Mouse (Mus musculus): ENCODE measurements around the gene Per2.

Per2 gene

GRCm38 (mm10) chr1:91460069-91460468 is 945 bp upstream of the Per2 start:
- no peak for DNase-seq (ENCODE audit: low read depth in 1 of 2, low spot score in 2 of 2)

GRCm38 (mm10) chr1:91458223-91458861 is 782 bp downstream of the Per2 start:
- DNase-seq (ENCODE audit: low read depth in 1 of 2, low spot score in 2 of 2): peak in 1 of 2 experiments; percentile 11

- no peak for DNase-seq (ENCODE audit: low read depth in 1 of 2, low spot score in 2 of 2)
These were observed 1.4 kb downstream of the Per2 start for GRCm38 (mm10) chr1:91457698-91458097.

- no peak for DNase-seq (ENCODE audit: low read depth in 1 of 2, low spot score in 2 of 2)
These were observed 2.0 kb downstream of the Per2 start for GRCm38 (mm10) chr1:91457116-91457515.

GRCm38 (mm10) chr1:91456301-91456801 is 2.8 kb downstream of the Per2 start:
- DNase-seq (ENCODE audit: low read depth in 1 of 2, low spot score in 2 of 2): peak in 1 of 2 experiments; percentile 43

- DNase-seq (ENCODE audit: low read depth in 1 of 2, low spot score in 2 of 2): no peak
These were observed 3.4 kb downstream of the Per2 start for GRCm38 (mm10) chr1:91455661-91456161.

- no peak for DNase-seq (ENCODE audit: low read depth in 1 of 2, low spot score in 2 of 2)
These were observed 4.2 kb downstream of the Per2 start for GRCm38 (mm10) chr1:91454927-91455326.

- no peak for DNase-seq (ENCODE audit: low read depth in 1 of 2, low spot score in 2 of 2)
These were observed 4.8 kb downstream of the Per2 start for GRCm38 (mm10) chr1:91454366-91454765.

GRCm38 (mm10) chr1:91453932-91454331 is 5.2 kb downstream of the Per2 start:
- no peak for DNase-seq (ENCODE audit: low read depth in 1 of 2, low spot score in 2 of 2)

- no peak for DNase-seq (ENCODE audit: low read depth in 1 of 2, low spot score in 2 of 2)
These were observed 7.5 kb downstream of the Per2 start for GRCm38 (mm10) chr1:91451547-91452084.

GRCm38 (mm10) chr1:91450851-91451250 is 8.3 kb downstream of the Per2 start:
- DNase-seq (ENCODE audit: low read depth in 1 of 2, low spot score in 2 of 2): no peak

GRCm38 (mm10) chr1:91448688-91449087 is 10.4 kb downstream of the Per2 start:
- no peak for DNase-seq (ENCODE audit: low read depth in 1 of 2, low spot score in 2 of 2)

- no peak for DNase-seq (ENCODE audit: low read depth in 1 of 2, low spot score in 2 of 2)
These were observed 12.6 kb downstream of the Per2 start for GRCm38 (mm10) chr1:91446511-91446910.

GRCm38 (mm10) chr1:91446060-91446459 is 13.1 kb downstream of the Per2 start:
- no peak for DNase-seq (ENCODE audit: low read depth in 1 of 2, low spot score in 2 of 2)

GRCm38 (mm10) chr1:91444841-91445830 is 14.0 kb downstream of the Per2 start:
- no peak for DNase-seq (ENCODE audit: low read depth in 1 of 2, low spot score in 2 of 2)

GRCm38 (mm10) chr1:91442350-91442990 is 16.7 kb downstream of the Per2 start:
- DNase-seq (ENCODE audit: low read depth in 1 of 2, low spot score in 2 of 2): no peak

- no peak for DNase-seq (ENCODE audit: low read depth in 1 of 2, low spot score in 2 of 2)
These were observed 17.3 kb downstream of the Per2 start for GRCm38 (mm10) chr1:91441855-91442254.

- no peak for DNase-seq (ENCODE audit: low read depth in 1 of 2, low spot score in 2 of 2)
These were observed 19.3 kb downstream of the Per2 start for GRCm38 (mm10) chr1:91439776-91440175.

GRCm38 (mm10) chr1:91437573-91437972 is 21.6 kb downstream of the Per2 start:
- no peak for DNase-seq (ENCODE audit: low read depth in 1 of 2, low spot score in 2 of 2)

- no peak for DNase-seq (ENCODE audit: low read depth in 1 of 2, low spot score in 2 of 2)
These were observed 22.1 kb downstream of the Per2 start for GRCm38 (mm10) chr1:91437083-91437400.

- DNase-seq (ENCODE audit: low read depth in 1 of 2, low spot score in 2 of 2): no peak
These were observed 22.6 kb downstream of the Per2 start for GRCm38 (mm10) chr1:91436380-91437082.

Measured in monocyte, adult 2 months (primary cell).